Comparison of ENCODE assay signal across 15 mouse cellular contexts in the genomic region with DNA sequence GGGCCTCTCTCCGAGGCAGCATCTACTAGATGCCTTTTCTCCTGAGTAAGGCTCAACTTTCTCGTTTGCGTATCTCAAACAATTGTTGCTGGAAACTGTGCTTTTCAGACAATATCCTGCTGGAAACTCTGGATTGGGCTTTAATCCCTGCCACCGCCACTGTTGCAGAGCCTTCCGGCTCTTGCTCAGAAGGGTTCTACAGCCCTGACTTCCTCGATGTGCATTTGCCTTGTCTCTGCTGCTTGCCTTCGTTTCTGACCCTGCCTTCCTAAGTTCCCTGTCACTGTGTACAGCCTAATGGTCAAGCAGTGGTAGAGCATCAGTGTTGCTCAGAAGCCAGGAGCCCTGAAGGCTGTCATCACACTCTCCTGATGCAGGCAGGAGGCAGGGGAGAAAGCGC.
DNase-seq lines count a peak whose midpoint lies in the region; ATAC-seq and TF ChIP-seq lines count a peak whose summit lies in the region.
"Had no signal": no experiment of that assay in that cellular context is flagged by ENCODE, and none has a peak within 500 bp of the region (broad histone marks: within the 10 kb centered on the region; RNA-seq: fewer than 3 reads in every experiment).

No protein-coding gene starts in this region.

- WGBS in heart, embryonic 13.5 days = 67% methylated on average over 8 of the region's 8 CpGs
- WGBS in heart, embryonic 12.5 days = 69% methylated on average over 8 of the region's 8 CpGs
- 69% methylated on average over 8 of the region's 8 CpGs for WGBS in kidney, adult 2 months
- WGBS in limb, embryonic 10.5 days = 90% methylated on average over 8 of the region's 8 CpGs

- H3K36me3 ChIP-seq in heart, embryonic 13.5 days = no peaks in the 10 kb centered on the region
- peaks cover 5% of the 10 kb centered on the region; the same call in 1 of the 2 replicates for H3K36me3 ChIP-seq in heart, embryonic 12.5 days
- H3K36me3 ChIP-seq in kidney, adult 2 months (ENCODE audit: control insufficient read depth, insufficient read depth, low read length) = no peaks in the 10 kb centered on the region
- H3K36me3 ChIP-seq in limb, embryonic 10.5 days = peaks cover 25% of the 10 kb centered on the region
- H3K36me3 ChIP-seq: limb, embryonic 15.5 days had no signal

- TF ChIP-seq POLR2A in kidney, adult 2 months (IDR thresholded peaks at IDR 0.05; ENCODE audit: low read depth, low read length) = no peak

- H3K27me3 ChIP-seq in heart, embryonic 13.5 days (replicated peaks) = no peaks in the 10 kb centered on the region
- H3K27me3 ChIP-seq in heart, embryonic 12.5 days (replicated peaks) = no peaks in the 10 kb centered on the region
- no peaks in the 10 kb centered on the region for H3K27me3 ChIP-seq in kidney, adult 2 months (replicated peaks; ENCODE audit: control insufficient read depth, insufficient read depth, low read length)
- no peaks in the 10 kb centered on the region for H3K27me3 ChIP-seq in limb, embryonic 10.5 days (ENCODE audit: low read depth, poor library complexity, severe bottlenecking)
- H3K27me3 ChIP-seq: forebrain, embryonic 15.5 days; limb, embryonic 15.5 days; midbrain, embryonic 13.5 days had no signal

- H3K9me3 ChIP-seq in heart, embryonic 13.5 days = no peaks in the 10 kb centered on the region
- no peaks in the 10 kb centered on the region for H3K9me3 ChIP-seq in heart, embryonic 12.5 days (replicated peaks)
- H3K9me3 ChIP-seq in limb, embryonic 10.5 days (replicated peaks) = no peaks in the 10 kb centered on the region
- H3K9me3 ChIP-seq: forebrain, embryonic 15.5 days; limb, embryonic 15.5 days; midbrain, embryonic 13.5 days had no signal

- TF ChIP-seq CTCF in kidney, adult 2 months (conservative IDR thresholded peaks at IDR 0.05; ENCODE audit: insufficient read depth, insufficient read length, low read depth, low read length) = 0 out of 2 replicates have a peak, but pooled peaks have one; percentile 2

- H3K4me1 ChIP-seq in heart, embryonic 13.5 days = peaks cover 37% of the 10 kb centered on the region
- peaks cover 37% of the 10 kb centered on the region for H3K4me1 ChIP-seq in heart, embryonic 12.5 days (replicated peaks)
- H3K4me1 ChIP-seq in kidney, adult 2 months (ENCODE audit: control insufficient read depth, insufficient read depth, low read length) = peaks cover 21% of the 10 kb centered on the region
- peaks cover 46% of the 10 kb centered on the region for H3K4me1 ChIP-seq in limb, embryonic 10.5 days

- no peak for ATAC-seq in heart, embryonic 13.5 days (ENCODE audit: extremely low read depth, insufficient number of reproducible peaks, low FRiP score, low TSS enrichment)
- ATAC-seq in heart, embryonic 12.5 days (ENCODE audit: insufficient number of reproducible peaks, low FRiP score) = no peak
- ATAC-seq: forebrain, embryonic 15.5 days; midbrain, embryonic 13.5 days had no signal

- no peak overlapping the region for H3K9ac ChIP-seq in heart, embryonic 13.5 days
- H3K9ac ChIP-seq in heart, embryonic 12.5 days = no peak overlapping the region
- H3K9ac ChIP-seq: forebrain, embryonic 15.5 days; limb, embryonic 15.5 days; midbrain, embryonic 13.5 days had no signal

- no peak overlapping the region for H3K4me3 ChIP-seq in heart, embryonic 13.5 days
- H3K4me3 ChIP-seq in heart, embryonic 12.5 days = no peak overlapping the region
- no peak overlapping the region for H3K4me3 ChIP-seq in kidney, adult 2 months (ENCODE audit: insufficient read depth, low read depth, low read length)
- H3K4me3 ChIP-seq in limb, embryonic 10.5 days = no peak overlapping the region
- H3K4me3 ChIP-seq: forebrain, embryonic 15.5 days; limb, embryonic 15.5 days; midbrain, embryonic 13.5 days had no signal

- H3K27ac ChIP-seq in heart, embryonic 13.5 days (replicated peaks) = peak overlapping the region; percentile 15; the same call in 1 of the 2 replicates
- no peak overlapping the region for H3K27ac ChIP-seq in heart, embryonic 12.5 days (ENCODE audit: poor library complexity, severe bottlenecking)
- H3K27ac ChIP-seq in kidney, adult 2 months (ENCODE audit: insufficient read depth, low read depth, low read length) = no peak overlapping the region
- H3K27ac ChIP-seq in limb, embryonic 10.5 days = peak overlapping the region; percentile 30; the same call in 1 of the 2 replicates
- H3K27ac ChIP-seq: forebrain, embryonic 15.5 days; limb, embryonic 15.5 days; midbrain, embryonic 13.5 days had no signal

- no peak for DNase-seq in kidney, adult 2 months
- DNase-seq in kidney, adult 8-10 months = no peak
- DNase-seq in ZHBTc4 (ENCODE audit: low read depth, low spot score) = peak; percentile 29
- peak; percentile 22 for DNase-seq in limb, embryonic 10.5 days (ENCODE audit: low spot score)
- DNase-seq in layer of hippocampus, adult 18-20 months (ENCODE audit: low spot score in 2 of 2) = no peak
- DNase-seq: cerebellum, postnatal 10 days; embryo, embryonic 11 days; kidney, postnatal 14 days; lung, postnatal 36 days; right cerebral cortex, postnatal 4 days had no signal

- no peak overlapping the region for H3K4me2 ChIP-seq in heart, embryonic 13.5 days
- H3K4me2 ChIP-seq in heart, embryonic 12.5 days = no peak overlapping the region
- H3K4me2 ChIP-seq: forebrain, embryonic 15.5 days; limb, embryonic 15.5 days; midbrain, embryonic 13.5 days had no signal

Comparison
In these comparisons a context has a peak if more than half of its experiments do, and no peak if none do; other contexts are left out.
1. H3K27ac ChIP-seq: peak in heart, embryonic 13.5 days (single experiment) and limb, embryonic 10.5 days (single experiment); none in heart, embryonic 12.5 days (single experiment) and kidney, adult 2 months (single experiment).
2. DNase-seq: peak in ZHBTc4 (single experiment) and limb, embryonic 10.5 days (single experiment); none in kidney, adult 2 months (single experiment), kidney, adult 8-10 months (0 of 2) and layer of hippocampus, adult 18-20 months (0 of 2).